Mouse (Mus musculus) embryonic fibroblast, embryonic 13.5 days (primary cell): Measurements from ENCODE around the gene Camk2n1.

Experiments
- CTCF ChIP-seq: IDR thresholded peaks from 2 replicates; pipeline ENCODE4 v1.5.1; 2011; ENCODE audit warnings: mild to moderate bottlenecking, control low read depth, low read length, moderate library complexity, borderline replicate concordance; ENCODE audit not compliant: insufficient read depth
- POLR2A ChIP-seq: IDR thresholded peaks from 2 replicates; pipeline ENCODE4 v1.6.1; 2011; ENCODE audit warnings: low read depth, mild to moderate bottlenecking, control low read depth, low read length, moderate library complexity

- TF ChIP-seq POLR2A (no peak), CTCF (no peak)
Observed at GRCm38 (mm10) chr4:138463832-138464487, 9.8 kb downstream of the Camk2n1 start.
